Mouse (Mus musculus) kidney, postnatal 10 days (tissue): ENCODE data around the gene Clasp1.
"Not testable (repeated sequence)": the region's sequence is repeated elsewhere in the genome, so short reads cannot be mapped to it uniquely, and the experiment has no call there.

ENCODE experiments used
- DNase-seq: peaks from one replicate; pipeline ENCODE4 v3.0.0; 2021; ENCODE audit warnings: mixed read lengths

Gene Clasp1

GRCm38 (mm10) chr1:118597475-118598213, 208.8 kb downstream of the Clasp1 start:
- no peak for DNase-seq

GRCm38 (mm10) chr1:118598339-118598738, 209.5 kb downstream of the Clasp1 start:
- DNase-seq, result no peak

GRCm38 (mm10) chr1:118613631-118614183, 224.8 kb downstream of the Clasp1 start:
- DNase-seq, result peak; percentile 29

- DNase-seq, result not testable (repeated sequence)
Observed at GRCm38 (mm10) chr1:118621055-118621454, 232.2 kb downstream of the Clasp1 start.

- DNase-seq, result no peak
Observed at GRCm38 (mm10) chr1:118622857-118623256, 234.0 kb downstream of the Clasp1 start.

- DNase-seq, result no peak
Observed at GRCm38 (mm10) chr1:118625461-118625860, 236.6 kb downstream of the Clasp1 start.

- DNase-seq, result no peak
Observed at GRCm38 (mm10) chr1:118625921-118626320, 237.1 kb downstream of the Clasp1 start.

GRCm38 (mm10) chr1:118626452-118626851, 237.6 kb downstream of the Clasp1 start:
- no peak for DNase-seq

GRCm38 (mm10) chr1:118627781-118628464, 239.1 kb downstream of the Clasp1 start, which contains the start of gene Tfcp2l1:
Gene Tfcp2l1 (plus strand): TSS chr1:118627945.
- peak; percentile 92 for DNase-seq

- no peak for DNase-seq
Observed at GRCm38 (mm10) chr1:118633415-118633980, 244.6 kb downstream of the Clasp1 start.

GRCm38 (mm10) chr1:118642296-118642999, 253.6 kb downstream of the Clasp1 start:
- no peak for DNase-seq

GRCm38 (mm10) chr1:118643138-118643979, 254.5 kb downstream of the Clasp1 start:
- DNase-seq, result no peak

GRCm38 (mm10) chr1:118645701-118646100, 256.8 kb downstream of the Clasp1 start:
- no peak for DNase-seq

- DNase-seq, result peak; percentile 30
Observed at GRCm38 (mm10) chr1:118648015-118648414, 259.2 kb downstream of the Clasp1 start.

GRCm38 (mm10) chr1:118649933-118650770, 261.3 kb downstream of the Clasp1 start:
- DNase-seq, result peak; percentile 51

- no peak for DNase-seq
Observed at GRCm38 (mm10) chr1:118650771-118651080, 261.9 kb downstream of the Clasp1 start.

- DNase-seq, result no peak
Observed at GRCm38 (mm10) chr1:118658716-118659115, 269.9 kb downstream of the Clasp1 start.

GRCm38 (mm10) chr1:118660880-118661465, 272.1 kb downstream of the Clasp1 start:
- peak; percentile 60 for DNase-seq
